Mouse (Mus musculus): ENCODE data around the gene Shisa5. TPM values are rescaled to one million over a fixed set of nuclear protein-coding genes. Genes with fewer than 3 reads are reported as not detected.

The Shisa5 gene
- total RNA-seq, 2 experiments from 2014 or later: 113 to 115 TPM

GRCm38 (mm10) chr9:109107341-109107740, 69.0 kb downstream of the Shisa5 start:
- no peak for DNase-seq (ENCODE audit: low spot score in 2 of 2)

Other genes with a start within 250 kb of the Shisa5 start
- gene Nckipsd, start 230.2 kb upstream of the Shisa5 start, total RNA-seq (2021): 10 to 100 TPM; 10.9 to 14.5 TPM
- gene Celsr3, start 212.2 kb upstream of the Shisa5 start, total RNA-seq (2021): 10 to 100 TPM; 11.0 to 13.6 TPM
- gene Slc26a6, start 185.3 kb upstream of the Shisa5 start, total RNA-seq (2021): 10 to 100 TPM; 11.4 to 11.9 TPM
- gene Tmem89, start 123.9 kb upstream of the Shisa5 start, total RNA-seq (2021): under 1 TPM in 1 of 2 experiments, not detected in 1; 0.34 TPM
- gene Uqcrc1, start 101.9 kb upstream of the Shisa5 start, total RNA-seq (2021): 100 to 1,000 TPM; 475 to 524 TPM
- gene Col7a1, start 85.0 kb upstream of the Shisa5 start, total RNA-seq (2021): 1 to 10 TPM; 9.0 to 9.5 TPM
- 1 to 10 TPM in 1 of 2 experiments, under 1 TPM in 1; 0.78 to 1.6 TPM for gene Ucn2, start 52.6 kb upstream of the Shisa5 start, total RNA-seq (2021)
- 1 to 10 TPM; 5.3 to 9.1 TPM for gene Pfkfb4, start 46.8 kb upstream of the Shisa5 start, total RNA-seq (2021)
- gene Trex1, start 21.2 kb downstream of the Shisa5 start, total RNA-seq (2021): 10 to 100 TPM; 21.6 to 23.6 TPM
- 10 to 100 TPM; 20.7 to 21.3 TPM for gene Atrip, start 35.6 kb downstream of the Shisa5 start, total RNA-seq (2021)
- gene Ccdc51, start 43.9 kb downstream of the Shisa5 start, total RNA-seq (2021): 10 to 100 TPM; 17.3 to 18.5 TPM
- gene Tma7, start 44.0 kb downstream of the Shisa5 start, total RNA-seq (2021): 100 to 1,000 TPM; 375 to 399 TPM
- gene Plxnb1, start 56.8 kb downstream of the Shisa5 start, total RNA-seq (2021): 100 to 1,000 TPM; 152 to 161 TPM
- gene Fbxw21, start 123.5 kb downstream of the Shisa5 start, total RNA-seq (2021): not detected
- gene Fbxw13, start 157.4 kb downstream of the Shisa5 start, total RNA-seq (2021): not detected
- not detected for gene Fbxw20, start 196.2 kb downstream of the Shisa5 start, total RNA-seq (2021)
- gene Fbxw14, start 249.1 kb downstream of the Shisa5 start, total RNA-seq (2021): not detected